29 mouse cellular contexts compared by ENCODE assay signal in the genomic region with DNA sequence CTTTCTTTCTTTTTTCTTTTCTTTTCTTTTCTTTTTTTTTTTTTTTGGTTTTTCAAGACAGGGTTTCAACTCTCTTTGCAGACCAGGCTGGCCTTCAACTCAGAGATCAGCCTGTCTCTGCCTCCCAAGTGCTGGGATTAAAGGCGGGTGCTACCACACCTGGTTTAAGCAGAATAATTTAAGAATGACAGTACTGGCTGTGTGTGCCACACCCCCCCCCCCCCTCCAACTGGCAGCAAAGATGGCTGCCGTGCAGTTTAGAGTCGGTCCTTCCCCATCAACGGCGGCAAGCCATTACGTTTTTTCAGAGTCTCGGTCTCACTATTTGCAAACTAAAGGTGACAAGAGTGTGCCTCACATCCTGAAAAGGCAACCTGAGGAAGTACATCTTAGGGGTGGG.
"Had no signal": no experiment of that assay in that cellular context is flagged by ENCODE, and none has a peak within 500 bp of the region (broad histone marks: within the 10 kb centered on the region; RNA-seq: fewer than 3 reads in every experiment).

No protein-coding gene starts in this region.

- DNase-seq: gastrocnemius, adult 2 months; gastrocnemius, postnatal 25 days; heart, adult 18-20 months; heart, postnatal 14 days; heart, postnatal 36 days; kidney, adult 18-20 months; kidney, adult 8-10 months; kidney, postnatal 10 days; kidney, postnatal 25 days; kidney, postnatal 4 days; liver; liver, embryonic 13.5 days; liver, postnatal 0 days had no signal

- H3K4me3 ChIP-seq: gastrocnemius, adult 2 months; heart, embryonic 10.5 days; heart, embryonic 13.5 days; heart, embryonic 15.5 days; hindbrain, embryonic 10.5 days; hindbrain, embryonic 12.5 days; intestine, embryonic 15.5 days; layer of hippocampus, adult 2 months; left cerebral cortex, adult 2 months; limb, embryonic 10.5 days; limb, embryonic 12.5 days; liver, embryonic 13.5 days; liver, embryonic 15.5 days had no signal

- H3K27ac ChIP-seq: gastrocnemius, adult 2 months; heart, embryonic 10.5 days; heart, embryonic 13.5 days; heart, embryonic 15.5 days; hindbrain, embryonic 10.5 days; hindbrain, embryonic 12.5 days; hindbrain, embryonic 14.5 days; intestine, embryonic 15.5 days; layer of hippocampus, adult 2 months; left cerebral cortex, adult 2 months; limb, embryonic 10.5 days; limb, embryonic 12.5 days; liver, embryonic 13.5 days; liver, embryonic 15.5 days had no signal

- H3K27me3 ChIP-seq: heart, embryonic 15.5 days; intestine, embryonic 15.5 days; liver, embryonic 13.5 days; liver, embryonic 15.5 days had no signal

- H3K9me3 ChIP-seq: heart, embryonic 10.5 days; heart, embryonic 13.5 days; heart, embryonic 15.5 days; hindbrain, embryonic 10.5 days; hindbrain, embryonic 12.5 days; intestine, embryonic 15.5 days; limb, embryonic 10.5 days; limb, embryonic 12.5 days; liver, embryonic 13.5 days; liver, embryonic 15.5 days had no signal

- H3K9ac ChIP-seq: heart, embryonic 13.5 days; heart, embryonic 15.5 days; hindbrain, embryonic 12.5 days; hindbrain, embryonic 14.5 days; intestine, embryonic 15.5 days; limb, embryonic 12.5 days; liver, embryonic 13.5 days; liver, embryonic 15.5 days; liver, postnatal 0 days had no signal

- ATAC-seq: hindbrain, embryonic 16.5 days; inflammation-experienced regulatory T-cells, adult 6 months; intestine, embryonic 15.5 days; intestine, postnatal 0 days; liver, postnatal 0 days had no signal

- H3K4me2 ChIP-seq: heart, embryonic 13.5 days; heart, embryonic 15.5 days; hindbrain, embryonic 12.5 days; hindbrain, embryonic 14.5 days; intestine, embryonic 15.5 days; limb, embryonic 12.5 days; liver, embryonic 11.5 days; liver, embryonic 13.5 days; liver, embryonic 15.5 days had no signal

- H3K36me3 ChIP-seq: heart, embryonic 10.5 days; heart, embryonic 13.5 days; heart, embryonic 15.5 days; hindbrain, embryonic 10.5 days; hindbrain, embryonic 12.5 days; intestine, embryonic 15.5 days; limb, embryonic 10.5 days; limb, embryonic 12.5 days; liver, embryonic 13.5 days had no signal
